Mouse (Mus musculus): ENCODE data around the gene Bahcc1.

- TF ChIP-seq PAX5 (IDR thresholded peaks at IDR 0.05; ENCODE audit: low read length) (no peak), MAX (IDR thresholded peaks at IDR 0.05; ENCODE audit: low read length) (no peak), USF2 (conservative IDR thresholded peaks at IDR 0.05; ENCODE audit: low read depth, low read length) (no peak), MAFK (IDR thresholded peaks at IDR 0.05; ENCODE audit: insufficient replicate concordance, low read length) (no peak), E2F4 (IDR thresholded peaks at IDR 0.05; ENCODE audit: insufficient replicate concordance, low read depth, low read length) (no peak), JUND (conservative IDR thresholded peaks at IDR 0.05; ENCODE audit: low read depth, low read length) (no peak), EP300 (IDR thresholded peaks at IDR 0.05; ENCODE audit: low read length) (no peak), CTCF (conservative IDR thresholded peaks at IDR 0.05 in 1 of 2, IDR thresholded peaks at IDR 0.05 in 1 of 2; ENCODE audit: low read depth in 2 of 2, low read length in 2 of 2) (no peak), CHD1 (IDR thresholded peaks at IDR 0.05; ENCODE audit: low read depth, low read length) (no peak), POLR2A (IDR thresholded peaks at IDR 0.05; ENCODE audit: low read depth, low read length) (peak; percentile 52; the same call in 1 of the 2 replicates), ZC3H11A (IDR thresholded peaks at IDR 0.05; ENCODE audit: low read depth, low read length) (no peak)
Measured at GRCm38 (mm10) chr11:120231379-120231778, 1.4 kb upstream of the Bahcc1 start.
